Mouse (Mus musculus): ENCODE measurements around the gene Ptpa.

GRCm38 (mm10) chr2:30385591-30385990 is 30.2 kb upstream of the Ptpa start:
- TF ChIP-seq CTCF (conservative IDR thresholded peaks at IDR 0.05; ENCODE audit: insufficient read depth, insufficient read length, low read depth, low read length) (no peak), POLR2A (IDR thresholded peaks at IDR 0.05; ENCODE audit: low read depth, low read length) (no peak)
